Mouse (Mus musculus): ENCODE measurements at regions not wholly inside any gene's neighbourhood (a gene's known extent, or its start where the extent isn't known, plus 50 kb on each side); places are given as distances from the start of the nearest gene placed in this dataset.

DNA sequence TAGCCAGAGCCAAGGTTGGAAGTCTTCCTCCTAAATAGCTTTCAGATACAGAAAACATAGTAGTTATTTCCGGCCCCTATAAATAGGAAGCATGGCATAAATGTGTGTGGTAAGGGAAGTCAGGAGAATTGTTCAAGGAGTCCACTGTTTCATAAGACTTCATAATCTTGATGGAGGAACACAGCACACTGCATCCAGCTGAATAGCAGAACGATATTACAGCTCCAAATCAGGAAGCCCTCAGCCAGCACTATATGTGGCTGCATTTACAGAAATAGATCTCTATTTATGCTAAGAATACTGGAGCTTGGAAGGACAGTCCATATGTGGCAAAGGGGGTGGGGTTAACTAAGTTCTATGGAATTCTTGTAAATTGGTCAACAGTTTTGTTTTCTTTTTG lies 371.1 kb downstream of the Elavl2 start:
- DNase-seq = no peak

DNA sequence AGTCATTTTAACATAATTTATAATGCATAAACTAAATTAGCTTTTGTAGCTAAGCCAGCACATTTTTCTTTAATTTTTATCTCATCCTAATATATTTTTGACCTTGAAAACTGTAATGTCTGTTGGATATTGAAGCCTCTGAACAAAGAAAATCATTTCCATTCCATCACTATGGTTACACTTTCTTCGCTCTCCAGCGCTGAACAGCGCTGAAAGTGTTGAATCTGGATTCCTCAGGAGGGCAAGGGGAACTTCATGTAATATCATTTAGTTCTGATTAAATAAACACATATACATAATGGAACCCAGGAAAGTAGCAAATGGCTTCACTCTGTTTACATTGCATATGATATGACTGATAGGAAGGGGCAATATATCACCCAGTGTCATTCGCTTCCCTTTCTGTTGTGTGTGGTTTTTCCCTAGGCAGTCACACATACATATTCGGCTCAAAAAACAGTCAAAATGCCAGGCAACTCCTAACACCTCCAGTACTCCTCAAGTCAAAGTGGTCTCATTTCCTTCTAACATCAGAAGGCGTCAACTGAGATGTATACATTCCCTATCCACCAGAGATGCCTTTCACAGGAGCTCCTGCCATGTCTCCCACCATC lies 372.5 kb downstream of the Elavl2 start:
- DNase-seq = no peak

DNA sequence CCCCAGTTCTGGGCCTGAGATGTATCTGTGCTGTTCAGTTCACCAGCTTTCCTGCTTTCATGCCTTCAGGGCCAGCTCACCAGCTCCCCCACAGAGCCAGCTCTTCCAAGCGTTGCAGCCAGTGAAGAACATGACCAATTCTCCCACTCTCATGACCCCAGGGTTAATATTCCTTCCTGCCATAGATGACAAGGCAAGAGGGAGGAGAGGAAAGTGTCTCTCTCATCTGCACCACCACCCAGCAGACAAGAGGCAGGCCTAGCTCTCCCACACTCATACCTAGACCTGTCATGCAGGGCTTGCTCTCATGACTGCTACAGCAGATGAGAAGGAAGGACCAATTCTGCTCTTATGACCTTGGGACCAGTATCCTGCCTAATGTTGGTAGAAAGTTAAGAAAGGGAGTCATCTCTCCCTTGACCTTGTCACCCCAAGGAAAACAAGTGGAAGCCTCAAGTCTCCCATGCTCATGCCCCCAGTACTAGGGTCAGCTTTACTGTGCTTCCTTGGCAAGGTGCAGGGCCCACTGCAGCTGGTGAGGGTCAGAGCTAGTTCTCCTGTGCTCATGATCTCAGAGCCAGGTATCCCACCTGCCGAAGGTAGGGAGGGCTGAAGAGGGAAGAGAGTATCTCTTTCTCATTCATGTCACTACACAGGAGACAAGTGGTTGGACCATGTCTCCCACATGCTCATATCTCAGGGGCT lies 404.0 kb downstream of the Elavl2 start:
- peak in 1 of 2 experiments; percentile 8 for DNase-seq

DNA sequence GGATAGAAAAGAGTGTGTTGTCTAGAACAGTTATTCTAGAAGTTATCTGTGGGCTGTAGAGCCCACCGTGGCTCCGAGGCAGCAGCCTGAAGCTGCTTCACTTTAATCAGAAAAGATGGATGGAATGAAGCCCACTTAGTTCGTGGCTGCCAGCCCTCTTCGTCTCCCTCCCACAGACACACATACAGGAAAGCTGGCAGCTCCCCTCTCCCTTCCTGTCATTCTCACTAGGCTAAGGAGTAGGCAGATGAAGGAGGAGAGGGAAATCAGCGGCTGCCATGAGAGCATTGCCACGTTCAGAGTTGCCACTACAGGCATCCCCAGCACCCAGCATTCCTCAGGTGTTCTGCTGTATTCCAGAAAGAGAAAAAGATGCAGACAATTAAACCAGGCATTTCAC lies 435.9 kb downstream of the Elavl2 start:
- DNase-seq = no peak

DNA sequence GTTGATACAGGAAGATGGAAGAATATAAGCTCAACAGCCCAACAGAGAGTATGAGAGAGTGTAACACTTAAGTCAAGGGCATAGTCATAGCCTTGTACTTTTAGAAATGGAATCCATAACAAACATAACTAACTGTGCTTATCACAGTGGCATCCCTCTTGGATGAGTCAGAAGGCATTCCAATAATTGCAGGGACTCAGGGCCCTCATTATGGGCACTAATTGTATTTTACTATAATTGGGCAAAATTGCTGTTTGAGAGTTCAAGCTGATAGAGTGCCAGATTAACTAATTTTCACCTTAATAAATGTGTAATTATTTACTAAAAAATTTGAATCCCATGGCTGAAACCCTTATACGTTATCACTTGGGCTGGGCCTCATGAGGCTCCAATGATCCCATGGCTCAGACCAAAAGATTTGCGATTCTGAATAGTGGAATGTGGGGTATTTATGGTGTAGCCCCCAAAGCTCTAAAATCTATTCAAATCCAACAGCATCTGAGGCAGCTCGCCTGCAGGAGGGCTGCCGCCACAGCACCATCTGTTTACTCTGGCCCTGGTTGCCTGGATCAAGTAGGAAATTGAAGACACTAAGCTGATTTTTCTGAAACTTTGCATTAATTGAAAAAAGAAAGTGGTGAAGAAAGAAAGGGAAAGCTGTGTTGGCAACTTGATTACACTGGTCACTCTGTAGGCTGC lies 456.7 kb downstream of the Elavl2 start:
- no peak for DNase-seq

DNA sequence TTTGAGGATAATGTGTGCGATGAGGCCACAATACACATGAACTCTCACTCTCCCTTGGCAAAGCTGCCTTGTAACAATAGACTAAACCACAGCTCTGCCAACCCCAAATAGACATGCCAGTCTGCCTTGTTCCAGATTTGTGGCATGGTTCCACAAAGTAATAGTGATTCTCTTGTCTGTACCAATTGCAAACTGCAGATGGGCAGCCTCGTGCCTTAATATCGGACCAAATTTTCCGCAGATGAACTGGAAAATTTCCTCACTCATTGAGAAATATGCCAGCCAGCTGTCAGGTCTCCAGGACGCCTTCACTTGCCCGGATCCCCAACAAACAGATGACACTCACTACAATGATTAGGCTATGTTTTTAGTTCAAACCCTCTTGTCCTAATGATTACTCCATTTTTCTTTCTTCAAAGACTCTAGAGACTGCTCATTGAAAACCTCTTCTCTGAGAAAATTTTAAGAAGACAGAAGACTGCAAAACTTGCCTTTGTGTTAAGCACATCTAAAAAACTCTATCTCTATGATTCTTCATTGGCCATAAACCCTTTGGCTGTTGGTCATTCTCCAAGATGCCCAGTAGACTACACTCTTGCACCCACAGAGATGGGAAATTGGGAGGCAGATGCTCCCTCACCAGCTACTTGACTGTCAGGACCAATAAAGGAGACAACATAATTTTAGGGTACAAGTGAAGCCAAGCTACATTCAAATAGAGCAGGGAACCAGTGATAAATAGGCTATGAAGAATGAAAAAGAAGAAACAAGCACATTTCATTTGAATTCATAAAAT lies 483.1 kb downstream of the Elavl2 start:
- DNase-seq = no peak

DNA sequence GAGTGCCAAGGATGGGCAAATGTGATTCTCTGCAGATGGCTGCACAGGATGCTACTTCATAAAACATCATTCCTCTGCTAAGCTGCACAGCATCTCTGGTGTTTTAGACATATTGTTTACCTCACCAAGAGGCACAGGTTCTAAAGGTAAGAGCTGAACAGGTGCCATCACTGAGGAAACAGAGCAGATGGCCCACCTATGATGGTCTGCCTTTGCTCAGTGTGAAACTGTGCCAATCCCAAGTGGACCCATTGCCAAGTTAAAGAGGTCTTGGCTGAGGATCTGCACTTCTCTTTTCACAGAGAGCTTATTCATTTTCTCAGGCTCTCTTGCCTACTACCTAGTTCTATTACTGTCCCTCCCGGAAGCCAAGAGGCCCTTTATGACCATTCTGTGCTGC lies 494.3 kb downstream of the Elavl2 start:
- DNase-seq = no peak

DNA sequence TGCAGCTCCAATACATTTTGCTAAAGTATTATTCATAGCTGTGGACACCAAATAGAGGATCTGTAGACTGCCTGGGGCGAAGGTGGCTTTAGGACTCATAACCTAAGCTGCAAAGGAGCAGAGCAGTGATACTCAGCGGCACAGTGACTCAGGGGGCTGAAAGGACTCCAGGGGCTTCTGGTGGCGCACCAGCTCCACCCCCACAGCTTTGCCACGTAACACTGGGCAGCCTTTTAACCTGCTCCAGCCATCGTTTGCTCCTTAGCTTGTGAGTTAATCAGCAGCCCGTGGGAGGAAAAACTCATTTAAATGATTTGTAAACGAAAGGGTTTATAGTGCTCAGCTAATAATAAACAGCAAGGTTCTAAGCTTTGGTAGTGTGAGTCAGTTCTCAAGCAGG lies 532.4 kb downstream of the Elavl2 start:
- peak in 1 of 2 experiments; percentile 4 for DNase-seq

DNA sequence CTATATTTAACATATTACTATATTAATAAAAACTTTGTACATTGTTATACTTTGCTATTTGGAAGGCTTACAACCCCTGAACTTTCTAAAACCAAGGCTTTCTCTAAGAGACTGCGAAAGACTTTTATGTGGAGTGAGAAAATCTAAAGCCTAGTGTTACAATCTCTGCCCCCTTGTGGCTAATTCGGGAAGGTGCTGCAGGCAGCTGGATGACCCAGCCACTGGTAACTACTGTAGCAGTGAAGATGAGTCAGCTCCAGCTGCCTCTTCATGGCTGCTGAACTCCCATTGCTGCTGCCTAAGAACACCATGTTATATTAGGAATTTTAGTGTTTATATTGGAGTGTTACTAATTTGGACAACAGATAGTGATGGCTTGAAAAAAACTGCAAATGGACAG lies 539.7 kb downstream of the Elavl2 start:
- peak in 1 of 2 experiments; percentile 2 for DNase-seq

DNA sequence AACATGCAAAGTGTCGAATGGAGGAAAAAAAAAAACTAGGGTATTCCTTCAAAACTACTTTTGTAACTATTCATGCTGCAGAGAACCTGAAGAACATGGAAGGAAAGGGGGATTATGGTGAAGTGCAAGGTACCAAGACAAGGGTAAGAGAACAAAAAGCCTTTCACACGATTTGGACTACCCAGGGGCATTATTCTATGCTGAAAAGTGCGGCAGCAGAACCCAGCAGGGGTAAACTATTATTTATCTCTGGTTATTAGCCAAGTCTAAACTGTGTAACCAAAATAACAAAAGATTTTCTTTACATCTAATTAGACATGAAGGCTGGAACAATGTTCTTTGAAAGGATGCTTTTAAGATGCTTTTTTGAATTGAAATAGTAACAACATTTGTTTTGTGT lies 560.8 kb downstream of the Elavl2 start:
- no peak for DNase-seq

DNA sequence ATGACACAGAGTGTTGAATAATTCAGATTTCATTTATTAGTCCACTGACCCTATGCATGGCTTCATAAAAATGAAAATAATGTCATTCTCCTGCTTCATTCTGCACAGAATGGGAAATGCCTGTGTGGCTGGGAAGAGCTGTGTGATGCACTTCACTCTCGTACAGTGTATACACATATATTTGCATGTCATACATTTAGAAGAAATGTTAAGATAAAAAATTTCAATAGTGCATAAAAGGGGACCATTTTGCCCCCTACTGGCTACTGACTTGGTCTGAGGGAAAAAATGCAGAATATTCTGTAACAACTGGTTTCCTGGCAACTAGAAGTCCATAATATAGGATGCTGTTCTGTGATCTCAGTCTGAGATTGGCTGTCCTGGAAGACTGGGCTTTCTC lies 580.5 kb downstream of the Zfp352 start:
- DNase-seq = no peak

DNA sequence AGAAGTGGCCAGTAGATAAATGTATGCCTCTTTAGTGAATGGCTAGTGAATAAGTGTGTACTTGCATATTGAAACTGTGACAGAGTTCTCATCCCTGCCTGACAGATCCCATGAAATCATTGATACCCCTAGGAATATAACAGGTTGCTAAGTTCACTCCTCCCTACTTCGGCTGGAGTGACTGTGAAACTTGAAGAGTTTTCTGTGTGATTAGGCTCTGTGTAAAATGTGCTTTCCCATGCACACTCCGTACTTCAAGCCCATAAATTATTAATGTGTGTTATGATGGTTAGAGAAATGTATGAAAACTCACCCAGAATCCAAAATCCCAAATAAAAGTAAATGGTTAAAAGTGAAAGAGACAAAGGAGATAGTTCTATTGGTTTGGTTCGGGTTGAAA lies 580.0 kb downstream of the Zfp352 start:
- DNase-seq = no peak

DNA sequence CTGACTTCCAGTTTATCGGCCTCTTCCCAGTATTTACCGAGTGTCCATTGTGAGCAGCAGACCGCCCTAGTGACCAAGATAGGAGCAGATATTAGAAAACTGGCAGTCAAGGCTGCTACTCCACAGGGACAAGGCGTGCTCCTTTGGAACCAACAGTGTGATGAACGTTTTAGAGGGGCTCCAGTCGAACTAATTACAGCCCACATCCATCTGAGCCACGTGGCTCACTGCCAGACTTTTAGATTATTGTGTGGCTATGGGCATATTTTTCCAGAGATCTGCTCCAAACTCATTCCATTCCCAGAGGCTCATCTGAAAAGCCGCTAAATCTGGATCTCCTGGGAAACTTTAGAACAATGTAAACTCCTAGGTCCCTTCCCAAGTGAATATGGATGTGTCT lies 578.9 kb downstream of the Zfp352 start:
- no peak for DNase-seq

All from kidney, adult 8-10 months (tissue).